Mouse (Mus musculus): ENCODE data around the gene Hbb-bt. TPM values are rescaled to one million over a fixed set of nuclear protein-coding genes. Genes with fewer than 3 reads are reported as not detected.
A peak's percentile ranks its signal among the peaks of the same experiment; 100 is the strongest.
"Not testable (repeated sequence)": the region's sequence is repeated elsewhere in the genome, so short reads cannot be mapped to it uniquely, and the experiment has no call there.

The Hbb-bt gene
- polyA plus RNA-seq, 1 experiment from 2014 or later = 137 TPM

DNA sequence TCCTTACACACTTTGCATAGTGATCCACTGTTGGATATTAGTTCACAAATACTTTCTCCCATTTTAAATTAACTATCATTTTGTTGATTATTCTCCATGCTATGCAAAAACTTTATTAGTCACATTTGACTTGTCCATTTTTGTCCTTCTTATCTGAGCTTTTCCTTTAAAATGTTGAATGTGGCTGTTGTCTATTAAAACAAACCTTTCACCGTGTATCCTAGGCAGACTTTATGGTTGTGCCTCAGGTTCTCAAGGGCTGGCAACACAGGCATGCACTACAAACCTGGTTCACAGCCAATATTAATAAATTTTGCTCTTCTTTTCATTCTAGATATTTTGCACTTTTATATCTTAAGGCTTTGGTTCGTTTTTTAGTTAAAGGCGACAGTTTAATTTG lies 3.0 kb downstream of the Hbb-bt start:
- no peak overlapping the region for H3K4me3 ChIP-seq (ENCODE audit: low read depth, low read length)
- no peak overlapping the region for H3K27ac ChIP-seq (replicated peaks)
- no peaks in the 10 kb centered on the region for H3K36me3 ChIP-seq (ENCODE audit: control insufficient read depth, insufficient read depth, low read length)
- H3K9ac ChIP-seq (ENCODE audit: low read length) = no peak overlapping the region
- H3K27me3 ChIP-seq (ENCODE audit: control insufficient read depth, insufficient read depth, low read length) = no peaks in the 10 kb centered on the region
- ATAC-seq (ENCODE audit: low FRiP score, low TSS enrichment) = no peak
- no peak for DNase-seq (ENCODE audit: low spot score)
- WGBS = 71% methylated on average over 3 of the region's 3 CpGs
- TF ChIP-seq EP300 (optimal IDR thresholded peaks at IDR 0.05) (no peak), CTCF (IDR thresholded peaks at IDR 0.05; ENCODE audit: low read depth) (no peak)
- no peak overlapping the region for H3K4me2 ChIP-seq (replicated peaks; ENCODE audit: low read depth)
- H3K4me1 ChIP-seq (replicated peaks; ENCODE audit: control insufficient read depth, insufficient read depth) = no peaks in the 10 kb centered on the region
- H3K9me3 ChIP-seq (ENCODE audit: control insufficient read depth, low read length) = no peaks in the 10 kb centered on the region

DNA sequence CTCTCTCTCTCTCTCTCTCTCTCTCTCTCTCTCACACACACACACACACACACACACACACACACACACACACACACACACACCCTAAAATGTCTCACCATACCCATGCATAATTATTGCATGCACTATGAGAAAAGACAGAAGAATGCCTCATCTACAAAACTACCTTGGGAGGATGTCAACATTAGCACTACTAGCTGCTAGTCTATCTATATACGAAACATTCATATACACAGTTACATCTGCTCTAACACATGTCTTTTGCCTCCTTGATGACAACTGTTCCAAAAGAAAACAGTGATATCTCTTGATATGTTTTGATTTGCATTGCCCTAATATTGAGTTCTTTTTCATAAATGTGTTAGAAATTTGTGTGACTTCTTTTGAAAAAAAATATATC lies 3.5 kb downstream of the Hbb-bt start:
- WGBS = 76% methylated on average over 1 of the region's 1 CpGs

DNA sequence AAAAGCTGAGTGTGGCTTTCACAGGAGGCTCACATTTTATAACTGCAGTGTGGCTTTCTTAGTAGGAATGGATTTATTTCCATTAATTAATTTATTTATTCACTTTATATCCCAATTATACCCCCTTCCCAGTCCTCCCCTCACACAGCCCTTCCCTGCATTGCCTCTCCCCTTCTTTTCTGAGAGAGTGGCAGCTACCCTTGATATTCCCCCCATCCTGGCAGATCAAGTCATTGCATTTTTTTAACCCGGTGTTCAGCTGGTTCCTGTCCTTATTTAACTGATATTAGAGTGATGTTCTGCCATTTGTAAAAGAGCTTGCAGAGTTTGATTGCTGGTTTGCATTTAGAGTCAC lies 4.0 kb downstream of the Hbb-bt start:
- TF ChIP-seq CTCF (IDR thresholded peaks at IDR 0.05; ENCODE audit: low read depth) = no peak
- no peak for TF ChIP-seq EP300 (optimal IDR thresholded peaks at IDR 0.05)
- Histone ChIP-seq H3K27me3 (ENCODE audit: control insufficient read depth, insufficient read depth, low read length) (no peaks in the 10 kb centered on the region), H3K4me3 (ENCODE audit: low read depth, low read length) (no peak overlapping the region), H3K9ac (ENCODE audit: low read length) (no peak overlapping the region), H3K27ac (replicated peaks) (no peak overlapping the region), H3K36me3 (ENCODE audit: control insufficient read depth, insufficient read depth, low read length) (no peaks in the 10 kb centered on the region), H3K4me1 (replicated peaks; ENCODE audit: control insufficient read depth, insufficient read depth) (no peaks in the 10 kb centered on the region), H3K9me3 (ENCODE audit: control insufficient read depth, low read length) (no peaks in the 10 kb centered on the region), H3K4me2 (replicated peaks; ENCODE audit: low read depth) (no peak overlapping the region)
- WGBS = 63% methylated on average over 1 of the region's 1 CpGs
- no peak for DNase-seq (ENCODE audit: low spot score)
- no peak for ATAC-seq (ENCODE audit: low FRiP score, low TSS enrichment)

More for the DNA sequence above, 3.5 kb downstream of the Hbb-bt start:
- Histone ChIP-seq H3K4me1 (replicated peaks; ENCODE audit: control insufficient read depth, insufficient read depth) (no peaks in the 10 kb centered on the region), H3K27ac (replicated peaks) (no peak overlapping the region), H3K36me3 (ENCODE audit: control insufficient read depth, insufficient read depth, low read length) (no peaks in the 10 kb centered on the region), H3K4me3 (ENCODE audit: low read depth, low read length) (no peak overlapping the region), H3K27me3 (ENCODE audit: control insufficient read depth, insufficient read depth, low read length) (no peaks in the 10 kb centered on the region), H3K4me2 (replicated peaks; ENCODE audit: low read depth) (no peak overlapping the region), H3K9ac (ENCODE audit: low read length) (no peak overlapping the region), H3K9me3 (ENCODE audit: control insufficient read depth, low read length) (no peaks in the 10 kb centered on the region)
- ATAC-seq (ENCODE audit: low FRiP score, low TSS enrichment) = no peak
- TF ChIP-seq CTCF (IDR thresholded peaks at IDR 0.05; ENCODE audit: low read depth) = no peak
- no peak for TF ChIP-seq EP300 (optimal IDR thresholded peaks at IDR 0.05)
- DNase-seq (ENCODE audit: low spot score) = no peak

DNA sequence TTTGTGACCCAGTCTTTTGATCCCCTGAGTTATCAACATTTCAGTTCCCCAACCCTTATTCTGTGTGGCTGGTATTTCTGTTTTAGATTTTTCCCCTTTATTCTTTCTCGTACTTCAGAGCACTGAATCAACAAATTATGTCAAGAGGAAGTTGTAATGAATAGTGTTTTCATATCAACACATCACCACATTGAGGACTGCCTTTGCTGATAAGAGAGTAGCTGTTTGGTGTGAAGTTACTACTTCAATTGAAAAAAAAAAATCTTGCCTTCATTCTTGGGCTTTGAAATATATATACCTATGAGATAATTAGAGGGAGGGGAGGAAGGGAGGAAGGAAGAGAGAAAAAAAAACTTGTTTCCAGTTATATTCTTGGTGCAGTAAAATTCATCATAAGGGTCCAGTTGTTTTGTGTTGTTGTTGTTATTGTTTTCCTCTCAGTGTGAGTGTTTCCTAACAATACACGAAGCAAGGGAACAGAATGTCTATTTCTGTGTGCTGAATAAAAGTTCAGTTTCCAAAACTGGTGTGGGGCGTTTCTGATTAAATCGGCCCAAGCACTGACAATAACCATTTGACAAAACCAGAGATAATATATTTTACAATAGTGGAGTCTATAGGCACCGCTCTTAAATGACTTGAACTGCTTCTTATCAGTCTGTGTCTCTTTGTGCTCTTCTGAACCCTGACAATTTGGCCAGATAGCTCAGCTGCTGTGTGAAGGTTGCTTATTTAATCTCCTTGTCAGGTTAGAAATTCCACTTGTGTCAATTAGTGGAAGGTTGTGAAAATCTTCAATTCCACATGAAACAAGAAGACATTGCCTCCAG lies 4.6 kb downstream of the Hbb-bt start:
- no peak overlapping the region for H3K27ac ChIP-seq (replicated peaks)
- H3K4me2 ChIP-seq (replicated peaks; ENCODE audit: low read depth) = no peak overlapping the region
- ATAC-seq (ENCODE audit: low FRiP score, low TSS enrichment) = no peak
- no peak overlapping the region for H3K9ac ChIP-seq (ENCODE audit: low read length)
- WGBS = 39% methylated on average over 5 of the region's 5 CpGs
- no peaks in the 10 kb centered on the region for H3K27me3 ChIP-seq (ENCODE audit: control insufficient read depth, insufficient read depth, low read length)
- no peaks in the 10 kb centered on the region for H3K4me1 ChIP-seq (replicated peaks; ENCODE audit: control insufficient read depth, insufficient read depth)
- no peak for DNase-seq (ENCODE audit: low spot score)
- H3K36me3 ChIP-seq (ENCODE audit: control insufficient read depth, insufficient read depth, low read length) = no peaks in the 10 kb centered on the region
- no peak overlapping the region for H3K4me3 ChIP-seq (ENCODE audit: low read depth, low read length)
- TF ChIP-seq CTCF (IDR thresholded peaks at IDR 0.05; ENCODE audit: low read depth) = no peak
- TF ChIP-seq EP300 (optimal IDR thresholded peaks at IDR 0.05) = no peak
- H3K9me3 ChIP-seq (ENCODE audit: control insufficient read depth, low read length) = no peaks in the 10 kb centered on the region

DNA sequence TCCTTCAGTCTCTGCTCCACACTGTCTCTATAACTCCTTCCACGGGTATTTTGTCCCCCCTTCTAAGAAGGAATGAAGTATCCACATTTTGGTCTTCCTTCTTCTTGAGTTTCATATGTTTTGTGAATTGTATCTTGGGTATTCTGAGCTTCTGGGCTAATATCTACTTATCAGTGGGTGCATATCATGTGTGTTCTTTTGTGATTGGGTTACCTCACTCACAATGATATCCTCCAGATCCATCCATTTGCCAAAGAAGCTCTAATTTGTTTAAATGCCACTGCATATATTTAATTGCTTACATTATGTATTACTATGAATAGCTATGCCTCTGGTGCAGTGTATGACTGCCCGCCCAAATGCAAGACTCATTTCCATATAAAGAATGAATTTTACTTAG lies 5.7 kb downstream of the Hbb-bt start:
- DNase-seq (ENCODE audit: low spot score); ATAC-seq (ENCODE audit: low FRiP score, low TSS enrichment); H3K27me3 ChIP-seq (ENCODE audit: control insufficient read depth, insufficient read depth, low read length); H3K27ac ChIP-seq (replicated peaks); H3K9ac ChIP-seq (ENCODE audit: low read length); H3K36me3 ChIP-seq (ENCODE audit: control insufficient read depth, insufficient read depth, low read length); H3K4me3 ChIP-seq (ENCODE audit: low read depth, low read length); H3K4me1 ChIP-seq (replicated peaks; ENCODE audit: control insufficient read depth, insufficient read depth); H3K4me2 ChIP-seq (replicated peaks; ENCODE audit: low read depth); H3K9me3 ChIP-seq (ENCODE audit: control insufficient read depth, low read length): not testable (repeated sequence)
- 59% methylated on average over 2 of the region's 2 CpGs for WGBS

DNA sequence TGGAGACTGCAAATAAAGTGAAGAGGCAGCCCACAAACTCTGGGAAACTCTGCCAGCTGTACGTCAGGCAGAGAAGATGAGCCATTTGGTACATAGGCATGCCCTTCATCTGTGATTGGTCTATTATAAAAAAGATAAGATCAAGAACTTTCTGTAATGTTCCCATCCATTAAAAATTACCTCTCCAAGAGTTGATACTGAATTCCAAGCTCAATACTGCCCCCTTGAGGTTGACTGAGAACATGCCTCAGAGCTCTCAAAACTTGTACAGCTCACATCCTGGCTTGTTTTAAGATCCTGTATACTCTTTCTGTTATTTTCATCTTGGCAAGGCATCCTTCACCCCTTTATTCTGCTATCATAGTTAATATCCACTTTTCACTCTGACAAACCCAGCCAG lies 6.9 kb downstream of the Hbb-bt start:
- no peaks in the 10 kb centered on the region for H3K4me1 ChIP-seq (replicated peaks; ENCODE audit: control insufficient read depth, insufficient read depth)
- no peaks in the 10 kb centered on the region for H3K27me3 ChIP-seq (ENCODE audit: control insufficient read depth, insufficient read depth, low read length)
- WGBS = 36% methylated on average over 1 of the region's 1 CpGs
- TF ChIP-seq CTCF (IDR thresholded peaks at IDR 0.05; ENCODE audit: low read depth) (peak; percentile 69), EP300 (optimal IDR thresholded peaks at IDR 0.05) (no peak)
- H3K9ac ChIP-seq (ENCODE audit: low read length) = no peak overlapping the region
- H3K9me3 ChIP-seq (ENCODE audit: control insufficient read depth, low read length) = no peaks in the 10 kb centered on the region
- no peak overlapping the region for H3K4me3 ChIP-seq (ENCODE audit: low read depth, low read length)
- no peak overlapping the region for H3K4me2 ChIP-seq (replicated peaks; ENCODE audit: low read depth)
- no peak overlapping the region for H3K27ac ChIP-seq (replicated peaks)
- no peaks in the 10 kb centered on the region for H3K36me3 ChIP-seq (ENCODE audit: control insufficient read depth, insufficient read depth, low read length)
- no peak for ATAC-seq (ENCODE audit: low FRiP score, low TSS enrichment)
- DNase-seq (ENCODE audit: low spot score) = no peak
